In the genomic region with DNA sequence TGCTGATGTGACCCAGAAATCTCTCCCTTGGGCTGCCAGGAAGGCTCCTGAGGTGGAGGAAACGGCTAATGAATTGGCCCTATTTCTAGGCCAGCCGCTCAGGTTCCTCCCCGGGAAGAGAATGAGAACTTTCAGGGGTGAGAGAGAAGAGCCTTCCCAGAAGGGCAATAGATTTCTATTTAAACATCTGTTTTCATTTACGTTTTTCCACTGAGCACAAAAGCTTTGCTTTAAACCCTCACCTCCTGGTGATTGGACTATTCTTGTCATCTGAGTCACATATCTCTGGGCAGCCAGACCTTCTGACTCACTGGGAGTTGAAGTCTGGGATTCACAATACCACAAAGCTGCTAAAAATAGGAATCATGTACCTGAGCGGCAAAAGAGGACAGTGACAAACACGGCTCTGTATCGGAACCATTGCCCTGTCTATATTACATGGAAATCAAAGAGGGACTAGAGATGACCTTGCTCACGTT, we compare ENCODE assay signal across 13 mouse cellular contexts.
DNase-seq lines count a peak whose midpoint lies in the region; ATAC-seq lines count a peak whose summit lies in the region.
"Had no signal": no experiment of that assay in that cellular context is flagged by ENCODE, and none has a peak within 500 bp of the region (broad histone marks: within the 10 kb centered on the region; RNA-seq: fewer than 3 reads in every experiment).

No protein-coding gene starts in this region.

- peak overlapping the region; percentile 45 for H3K4me2 ChIP-seq in heart, embryonic 11.5 days
- H3K4me2 ChIP-seq in forebrain, embryonic 15.5 days (replicated peaks) = no peak overlapping the region
- H3K4me2 ChIP-seq: liver, embryonic 11.5 days had no signal

- DNase-seq in embryo, embryonic 11 days = peak; percentile 32
- DNase-seq in embryo, embryonic 9.5 days (ENCODE audit: extremely low spot score) = no peak
- DNase-seq in 3134 (ENCODE audit: extremely low read depth, insufficient read length, low spot score) = peak; percentile 18
- peak; percentile 33 for DNase-seq in adipocyte (ENCODE audit: low spot score)
- DNase-seq in urinary bladder, postnatal 25 days (ENCODE audit: low spot score) = no peak
- DNase-seq in layer of hippocampus, adult 9-10 months (ENCODE audit: low spot score) = no peak
- DNase-seq: gastrocnemius, postnatal 14 days; kidney, adult 8-10 months; layer of hippocampus, postnatal 36 days had no signal

- H3K27ac ChIP-seq in heart, embryonic 11.5 days (ENCODE audit: low read depth, low read length) = peak overlapping the region; percentile 48; the same call in 1 of the 2 replicates
- H3K27ac ChIP-seq in forebrain, embryonic 15.5 days (replicated peaks) = no peak overlapping the region
- H3K27ac ChIP-seq: macrophage had no signal

- WGBS in heart, embryonic 11.5 days (ENCODE audit: insufficient replicate concordance) = 43% methylated on average over 8 of the region's 8 CpGs
- WGBS in forebrain, embryonic 15.5 days = 76% methylated on average over 8 of the region's 8 CpGs

- no peaks in the 10 kb centered on the region for H3K27me3 ChIP-seq in heart, embryonic 11.5 days (ENCODE audit: control insufficient read depth, insufficient read depth, low read length)
- H3K27me3 ChIP-seq in forebrain, embryonic 15.5 days = no peaks in the 10 kb centered on the region

- H3K4me3 ChIP-seq in heart, embryonic 11.5 days (ENCODE audit: low read depth, low read length) = no peak overlapping the region
- no peak overlapping the region for H3K4me3 ChIP-seq in forebrain, embryonic 15.5 days

- H3K9ac ChIP-seq in heart, embryonic 11.5 days (ENCODE audit: low read depth, low read length) = no peak overlapping the region
- no peak overlapping the region for H3K9ac ChIP-seq in forebrain, embryonic 15.5 days (replicated peaks)

- H3K36me3 ChIP-seq in heart, embryonic 11.5 days (ENCODE audit: control insufficient read depth, insufficient read depth, low read length) = no peaks in the 10 kb centered on the region
- H3K36me3 ChIP-seq in forebrain, embryonic 15.5 days = no peaks in the 10 kb centered on the region

- H3K4me1 ChIP-seq in heart, embryonic 11.5 days (ENCODE audit: control insufficient read depth, insufficient read depth, low read length) = peaks cover 31% of the 10 kb centered on the region
- no peaks in the 10 kb centered on the region for H3K4me1 ChIP-seq in forebrain, embryonic 15.5 days

- no peak for ATAC-seq in heart, embryonic 11.5 days (replicated peaks; ENCODE audit: insufficient number of reproducible peaks, low FRiP score, low TSS enrichment)
- ATAC-seq in forebrain, embryonic 15.5 days (replicated peaks) = no peak

- no peaks in the 10 kb centered on the region for H3K9me3 ChIP-seq in heart, embryonic 11.5 days (replicated peaks; ENCODE audit: control insufficient read depth, low read length)
- no peaks in the 10 kb centered on the region for H3K9me3 ChIP-seq in forebrain, embryonic 15.5 days

Comparison
In these comparisons a context has a peak if more than half of its experiments do, and no peak if none do; other contexts are left out.
1. DNase-seq: peak in embryo, embryonic 11 days (single experiment), 3134 (single experiment) and adipocyte (single experiment); none in embryo, embryonic 9.5 days (single experiment), urinary bladder, postnatal 25 days (single experiment) and layer of hippocampus, adult 9-10 months (single experiment).